Mouse (Mus musculus) forebrain, embryonic 13.5 days (tissue): ENCODE results near the gene Gm21119. TPM values are rescaled to one million over a fixed set of nuclear protein-coding genes. Genes with fewer than 3 reads are reported as not detected.
"Not testable (repeated sequence)": the region's sequence is repeated elsewhere in the genome, so short reads cannot be mapped to it uniquely, and the experiment has no call there.

ENCODE experiments used
- ATAC-seq: fragments of 200-750 bp; cut with Nextera tagmentation; 2 replicates; pipeline ENCODE4 v1.8.0; 2017
- H3K27ac ChIP-seq: fragments of 300-500 bp; sonication (generic); 2 replicates; pipeline ENCODE4 v1.5.1; 2015; ENCODE audit warnings: inconsistent platforms, mild to moderate bottlenecking, moderate library complexity
- H3K27me3 ChIP-seq: fragments of 300-500 bp; sonication (generic); 2 replicates; pipeline ENCODE4 v1.6.1; 2015; ENCODE audit warnings: mild to moderate bottlenecking, inconsistent platforms
- H3K36me3 ChIP-seq: fragments of 300-500 bp; sonication (generic); 2 replicates; pipeline ENCODE4 v1.6.1; 2015; ENCODE audit warnings: mild to moderate bottlenecking, inconsistent platforms; ENCODE audit not compliant: poor library complexity, severe bottlenecking
- H3K4me1 ChIP-seq: fragments of 300-500 bp; sonication (generic); 2 replicates; pipeline ENCODE4 v1.6.1; 2015; ENCODE audit warnings: inconsistent platforms
- H3K4me2 ChIP-seq: fragments of 300-500 bp; sonication (generic); 2 replicates; pipeline ENCODE4 v1.6.1; 2015; ENCODE audit warnings: inconsistent platforms, mild to moderate bottlenecking, moderate library complexity
- H3K4me3 ChIP-seq: fragments of 300-500 bp; sonication (generic); 2 replicates; pipeline ENCODE4 v1.5.1; 2015; ENCODE audit warnings: mild to moderate bottlenecking, inconsistent platforms
- H3K9ac ChIP-seq: fragments of 300-500 bp; sonication (generic); 2 replicates; pipeline ENCODE4 v1.6.1; 2015; ENCODE audit warnings: mild to moderate bottlenecking, inconsistent platforms
- H3K9me3 ChIP-seq: fragments of 300-500 bp; sonication (generic); replicated peaks from 2 replicates; pipeline ENCODE4 v1.6.1; 2016; ENCODE audit warnings: inconsistent platforms
- WGBS: fragments of 180-500 bp; shearing (Covaris S2); methylation state at CpG from one replicate; pipeline ENCODE4 v1.1.7; 2015; 5-methylcytosine and 5-hydroxymethylcytosine counted together
- polyA plus RNA-seq: library from polyadenylated mRNA; unstranded; fragments of >200 nt; fragmentation: Nextera tagmentation; extraction: Ambion mirVana; gene quantifications from 2 replicates; pipeline ENCODE4 v1.2.1, GENCODE M21; 2015

Gene Gm21119
- polyA plus RNA-seq, 1 experiment from 2014 or later = 0.17 TPM

DNA sequence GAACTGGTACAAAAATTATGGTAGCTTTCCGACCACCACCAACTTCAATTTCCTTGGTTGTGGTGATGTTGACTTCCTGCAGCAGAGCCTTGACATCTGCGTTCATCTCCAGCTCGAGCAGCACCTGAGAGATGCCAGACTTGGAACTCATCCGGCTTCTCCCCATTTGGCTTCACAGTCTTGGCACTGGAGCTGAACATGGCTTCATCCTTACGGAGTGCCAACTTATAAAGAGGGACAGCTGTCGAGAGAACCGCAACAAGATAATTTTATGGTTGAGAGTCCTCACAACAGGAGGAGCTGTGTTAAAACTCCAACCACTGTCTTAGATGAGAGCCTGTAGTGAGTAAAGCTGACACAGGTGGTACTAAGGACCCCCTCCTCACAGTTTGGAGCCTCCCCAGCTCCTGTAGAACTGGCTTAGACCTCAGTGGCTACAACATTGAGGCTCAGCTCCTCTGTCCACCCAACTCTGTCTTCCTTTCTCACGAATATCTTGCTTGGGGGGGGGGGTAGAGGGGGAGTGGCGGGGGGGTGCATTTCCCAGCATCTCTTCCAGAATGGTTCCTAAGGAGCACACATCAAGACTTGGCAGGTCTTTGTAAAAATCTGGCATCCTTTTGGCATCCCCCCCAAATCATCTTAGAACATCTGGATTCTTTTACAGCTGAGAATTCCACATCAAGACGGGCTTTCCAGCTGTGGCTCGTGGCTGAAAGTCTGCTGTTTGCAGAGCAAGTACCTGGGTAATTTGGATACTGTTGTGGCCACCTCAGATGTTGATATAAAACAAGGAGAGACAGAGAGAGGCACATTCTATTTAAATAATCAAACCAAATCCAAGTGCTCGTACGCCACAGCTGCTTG, 17.6 kb upstream of the Gm21119 start:
- H3K27me3 ChIP-seq, H3K27ac ChIP-seq, H3K36me3 ChIP-seq, H3K4me3 ChIP-seq, H3K9me3 ChIP-seq, H3K4me1 ChIP-seq, H3K4me2 ChIP-seq, H3K9ac ChIP-seq: not testable (repeated sequence)
- 83% methylated on average over 10 of the region's 13 CpGs for WGBS
- ATAC-seq = peak; percentile 73

DNA sequence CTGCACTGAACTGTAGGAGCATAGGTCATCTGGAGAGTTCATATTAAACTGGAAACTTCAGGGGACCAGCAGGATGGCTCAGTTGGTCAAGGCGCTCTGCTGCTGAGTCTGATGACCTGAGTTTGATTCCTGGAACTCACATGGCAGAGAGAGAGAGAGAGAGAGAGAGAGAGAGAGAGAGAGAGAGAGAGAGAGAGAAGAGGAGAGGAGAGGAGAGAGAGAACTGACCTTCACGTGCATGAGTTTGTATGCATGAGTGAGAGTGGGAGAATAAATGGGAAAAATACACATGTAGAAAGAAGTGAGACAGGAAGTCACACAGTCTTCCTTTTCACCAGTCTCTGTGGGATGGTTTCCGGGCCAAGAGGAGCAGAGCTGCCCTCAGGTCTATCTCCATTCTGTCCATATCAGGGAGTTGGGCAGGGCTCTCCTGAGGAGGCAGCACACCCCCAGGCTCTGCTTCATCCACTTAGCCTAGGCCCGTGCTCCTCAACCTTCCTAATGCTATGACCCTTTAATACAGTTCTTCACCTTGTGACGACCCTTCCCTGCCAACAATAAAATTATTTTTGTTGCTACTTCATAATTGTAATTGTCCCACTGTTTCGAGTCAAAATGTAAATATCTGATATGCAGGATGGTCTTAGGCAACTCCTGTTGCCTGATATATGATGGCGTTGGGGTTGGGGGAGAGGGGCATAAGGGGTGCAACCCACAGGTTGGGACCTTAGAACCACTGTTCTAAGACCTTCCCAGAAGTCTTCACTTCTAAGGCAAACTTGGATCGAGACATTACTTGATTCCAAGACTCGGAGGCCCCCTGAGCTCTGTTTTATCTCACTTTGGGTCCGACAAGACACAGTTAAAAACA, 16.2 kb upstream of the Gm21119 start:
- not testable (repeated sequence) for H3K4me1 ChIP-seq, H3K36me3 ChIP-seq, H3K4me3 ChIP-seq, H3K4me2 ChIP-seq, H3K9me3 ChIP-seq, H3K9ac ChIP-seq, H3K27me3 ChIP-seq, H3K27ac ChIP-seq
- ATAC-seq = peak; percentile 70; the same call in 1 of the 2 replicates
- 77% methylated on average over 8 of the region's 10 CpGs for WGBS

DNA sequence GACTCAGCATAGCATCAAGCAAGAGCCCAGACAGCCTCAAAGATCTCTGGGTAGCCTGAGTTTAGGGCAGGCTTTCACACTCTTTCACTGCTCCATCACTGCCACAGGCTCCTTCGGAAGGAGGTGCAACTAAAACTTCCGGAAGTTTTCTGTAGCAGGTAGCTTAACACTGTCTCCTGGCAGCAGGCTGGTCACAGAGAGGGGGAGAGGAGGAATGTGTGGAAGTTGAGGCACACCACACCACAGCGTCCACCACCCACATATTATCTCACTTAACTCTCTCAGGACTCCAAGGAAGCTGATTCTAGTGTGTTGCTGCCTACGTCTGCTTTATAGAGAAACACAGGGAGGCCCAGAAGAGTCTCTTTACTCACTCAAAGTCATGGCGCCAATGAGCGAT, 15.4 kb upstream of the Gm21119 start:
- not testable (repeated sequence) for H3K9me3 ChIP-seq, H3K27ac ChIP-seq, H3K4me1 ChIP-seq, ATAC-seq, H3K36me3 ChIP-seq, H3K4me3 ChIP-seq, H3K27me3 ChIP-seq, H3K9ac ChIP-seq, H3K4me2 ChIP-seq
- 84% methylated on average over 4 of the region's 6 CpGs for WGBS

DNA sequence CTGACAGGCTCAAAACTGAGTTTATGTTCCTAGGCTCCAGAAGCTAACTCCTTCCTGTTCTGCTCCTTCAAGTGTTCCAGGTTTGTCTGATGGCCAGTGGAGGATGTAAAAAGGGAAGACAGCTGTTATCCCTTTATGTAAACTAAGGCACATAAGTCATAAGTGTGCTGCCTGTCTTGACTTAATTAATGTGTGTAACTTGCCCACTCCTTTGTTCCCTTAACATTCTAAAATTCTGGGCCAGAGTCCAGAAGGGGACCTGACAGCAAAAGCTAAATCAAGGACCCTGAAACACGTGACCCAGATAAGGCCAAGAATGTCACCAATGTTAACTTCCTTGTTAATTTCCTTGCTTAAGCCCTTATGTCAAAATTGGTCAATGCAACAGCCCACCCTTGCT, 3.9 kb upstream of the Gm21119 start:
- H3K36me3 ChIP-seq, H3K4me3 ChIP-seq, H3K27me3 ChIP-seq, H3K4me1 ChIP-seq, H3K9ac ChIP-seq, H3K9me3 ChIP-seq, ATAC-seq, H3K27ac ChIP-seq, H3K4me2 ChIP-seq: not testable (repeated sequence)
- WGBS = 74% methylated on average over 1 of the region's 1 CpGs

DNA sequence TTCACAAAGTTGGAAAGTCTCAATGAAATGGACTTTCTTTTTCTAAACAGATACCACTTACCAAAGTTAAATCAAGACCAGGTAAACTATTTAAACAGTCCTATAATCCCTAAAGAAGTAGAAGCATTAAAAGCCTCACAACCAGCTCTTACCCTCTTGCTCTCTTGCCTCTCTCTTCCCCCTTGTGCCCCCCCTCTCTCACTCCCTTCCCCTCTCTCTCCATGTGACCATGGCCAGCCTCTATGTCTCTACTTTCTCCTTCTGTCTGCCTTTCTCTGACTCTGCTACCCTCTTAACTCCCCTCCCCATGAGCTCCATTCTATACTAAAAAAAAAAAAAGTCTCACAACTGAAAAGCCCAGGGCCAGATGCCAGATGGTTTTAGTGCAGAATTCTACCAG, 2.0 kb upstream of the Gm21119 start:
- not testable (repeated sequence) for ATAC-seq, H3K27ac ChIP-seq, H3K27me3 ChIP-seq, H3K4me3 ChIP-seq, H3K36me3 ChIP-seq, H3K9me3 ChIP-seq, H3K4me1 ChIP-seq, H3K4me2 ChIP-seq, H3K9ac ChIP-seq

DNA sequence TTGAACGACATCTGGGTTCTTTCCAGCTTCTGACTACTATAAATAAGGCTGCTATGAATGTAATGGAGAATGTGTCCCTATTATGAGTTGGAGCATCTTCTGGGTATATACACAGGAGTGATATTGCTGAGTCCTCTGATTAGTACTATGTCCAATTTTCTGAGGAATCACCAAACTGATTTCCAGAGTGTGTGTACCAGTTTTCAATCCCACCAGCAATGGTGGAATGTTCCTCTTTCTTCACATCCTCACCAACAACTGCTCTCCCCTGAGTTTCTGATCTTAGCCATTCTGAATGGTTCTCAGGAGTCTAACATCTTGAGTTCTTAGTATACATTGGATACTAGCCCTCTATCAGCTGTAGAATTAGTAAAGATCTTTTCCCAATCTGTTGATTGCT, 16.0 kb downstream of the Gm21119 start:
- H3K27ac ChIP-seq, H3K4me3 ChIP-seq, H3K9me3 ChIP-seq, H3K27me3 ChIP-seq, H3K4me2 ChIP-seq, H3K36me3 ChIP-seq, H3K4me1 ChIP-seq, ATAC-seq, H3K9ac ChIP-seq: not testable (repeated sequence)
- 54% methylated on average over 1 of the region's 1 CpGs for WGBS

DNA sequence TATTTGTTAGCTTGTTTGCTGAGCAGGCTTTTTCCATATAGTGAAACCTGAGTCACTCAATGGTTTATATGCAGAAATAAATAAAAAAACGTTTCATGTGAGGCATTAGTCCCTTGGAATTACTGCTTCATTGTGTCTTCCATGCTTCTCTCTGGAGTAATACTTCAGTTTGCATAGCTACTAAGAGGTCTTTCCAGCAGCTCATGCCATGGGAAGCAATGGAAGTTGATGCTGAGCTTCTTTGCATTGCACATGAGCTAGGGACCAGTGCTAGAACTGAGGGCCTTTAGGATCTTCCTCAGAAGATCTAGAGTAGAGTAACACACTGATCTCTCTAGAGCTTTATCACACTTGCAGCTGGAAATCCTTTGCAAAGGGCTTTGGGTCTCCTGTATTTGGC, 23.2 kb downstream of the Gm21119 start:
- not testable (repeated sequence) for H3K4me3 ChIP-seq, H3K36me3 ChIP-seq, H3K9ac ChIP-seq, H3K27ac ChIP-seq, H3K27me3 ChIP-seq, H3K9me3 ChIP-seq, H3K4me2 ChIP-seq, H3K4me1 ChIP-seq, ATAC-seq
- 35% methylated on average over 1 of the region's 1 CpGs for WGBS

DNA sequence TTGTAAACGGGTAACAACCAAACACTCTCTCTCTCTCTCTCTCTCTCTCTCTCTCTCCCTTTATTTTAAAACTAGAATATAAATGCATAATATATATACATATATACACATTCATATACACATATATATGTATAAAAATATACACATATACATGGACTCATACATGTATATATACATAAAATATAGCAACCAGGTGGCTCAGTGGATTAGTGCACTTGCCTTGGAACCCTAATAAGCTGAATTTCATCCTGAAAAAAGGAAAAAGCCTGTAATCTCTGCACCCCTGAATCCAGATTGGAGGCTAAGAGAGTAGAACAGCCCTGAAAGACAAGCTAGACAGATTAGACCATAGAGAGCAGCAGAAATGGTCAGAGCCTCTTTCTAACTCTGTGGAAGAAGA, 28.8 kb downstream of the Gm21119 start:
- ATAC-seq, H3K4me2 ChIP-seq, H3K9ac ChIP-seq, H3K27me3 ChIP-seq, H3K4me1 ChIP-seq, H3K27ac ChIP-seq, H3K36me3 ChIP-seq, H3K9me3 ChIP-seq, H3K4me3 ChIP-seq: not testable (repeated sequence)
- WGBS = 78% methylated on average over 1 of the region's 1 CpGs

DNA sequence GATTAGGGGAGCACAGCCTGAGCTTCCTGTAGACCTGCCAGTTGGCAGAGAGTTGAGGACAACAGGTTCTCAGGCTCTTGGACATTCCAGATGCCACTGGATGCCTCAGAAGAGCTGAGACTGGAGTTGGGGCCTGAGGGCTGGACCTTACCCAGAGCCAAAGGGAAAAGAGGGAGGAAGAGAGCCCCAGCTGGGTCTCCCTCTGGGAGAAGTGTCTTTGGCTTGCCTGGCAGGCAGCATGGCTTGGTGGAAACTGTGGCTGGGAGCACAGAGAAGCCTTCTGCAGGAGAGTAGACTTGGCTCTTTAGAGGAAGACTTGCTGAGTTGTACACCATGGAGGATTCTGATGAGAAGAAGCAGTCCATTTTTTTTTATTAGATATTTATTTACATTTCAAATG, 38.3 kb downstream of the Gm21119 start:
- not testable (repeated sequence) for H3K27ac ChIP-seq, H3K4me3 ChIP-seq, H3K4me2 ChIP-seq, H3K36me3 ChIP-seq, H3K9ac ChIP-seq, H3K27me3 ChIP-seq, ATAC-seq, H3K9me3 ChIP-seq, H3K4me1 ChIP-seq

DNA sequence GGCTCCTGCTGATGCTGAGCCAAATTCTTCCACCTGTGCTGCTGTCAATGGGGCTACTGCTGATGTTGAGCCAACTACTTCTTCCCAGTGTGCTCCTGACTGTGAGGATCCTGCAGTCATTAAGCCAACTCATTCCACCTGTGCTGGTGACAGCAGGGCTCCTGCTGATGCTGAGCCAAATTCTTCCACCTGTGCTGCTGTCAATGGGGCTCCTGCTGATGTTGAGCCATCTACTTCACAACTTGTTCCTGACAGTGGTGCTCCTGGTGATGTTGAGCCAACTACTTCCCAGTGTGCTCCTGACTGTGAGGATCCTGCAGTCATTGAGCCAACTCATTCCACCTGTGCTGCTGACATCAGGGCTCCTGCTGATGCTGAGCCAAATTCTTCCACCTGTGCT, 63.7 kb downstream of the Gm21119 start:
- not testable (repeated sequence) for H3K27ac ChIP-seq, ATAC-seq, H3K4me3 ChIP-seq, H3K36me3 ChIP-seq, H3K9ac ChIP-seq, H3K9me3 ChIP-seq, H3K27me3 ChIP-seq, H3K4me2 ChIP-seq, H3K4me1 ChIP-seq
